Mouse (Mus musculus) heart, postnatal 0 days (tissue): Measurements from ENCODE around the gene Rnps1. TPM values are rescaled to one million over a fixed set of nuclear protein-coding genes. Genes with fewer than 3 reads are reported as not detected.

ENCODE experiments used
- ATAC-seq: fragments of 200-750 bp; cut with Nextera tagmentation; 2 replicates; pipeline ENCODE4 v1.8.0; 2017; ENCODE audit warnings: low read depth, moderate number of reproducible peaks, moderate library complexity; ENCODE audit not compliant: insufficient read depth
- DNase-seq: peaks from one replicate; pipeline ENCODE4 v3.0.0-alpha.2; 2016; ENCODE audit warnings: low spot score
- H3K27ac ChIP-seq: fragments of 300-500 bp; sonication (generic); 2 replicates; pipeline ENCODE4 v1.5.1; 2014; ENCODE audit warnings: low read depth, mild to moderate bottlenecking
- H3K27me3 ChIP-seq: fragments of 300-500 bp; sonication (generic); 2 replicates; pipeline ENCODE4 v1.6.1; 2014; ENCODE audit warnings: low read length, mixed read lengths; ENCODE audit not compliant: control insufficient read depth, insufficient read depth
- H3K36me3 ChIP-seq: fragments of 300-500 bp; sonication (generic); replicated peaks from 2 replicates; pipeline ENCODE4 v1.6.1; 2014; ENCODE audit warnings: low read length, mixed read lengths; ENCODE audit not compliant: control insufficient read depth, insufficient read depth
- H3K4me1 ChIP-seq: fragments of 300-500 bp; sonication (generic); 2 replicates; pipeline ENCODE4 v1.6.1; 2014; ENCODE audit warnings: antibody characterized with exemption; ENCODE audit not compliant: control insufficient read depth, insufficient read depth
- H3K4me2 ChIP-seq: fragments of 300-500 bp; sonication (generic); 2 replicates; pipeline ENCODE4 v1.6.1; 2014; ENCODE audit warnings: low read depth, mild to moderate bottlenecking, low read length, moderate library complexity
- H3K4me3 ChIP-seq: fragments of 300-500 bp; sonication (generic); 2 replicates; pipeline ENCODE4 v1.5.1; 2014; ENCODE audit warnings: low read depth, low read length
- H3K9ac ChIP-seq: fragments of 300-500 bp; sonication (generic); replicated peaks from 2 replicates; pipeline ENCODE4 v1.6.1; 2014; ENCODE audit warnings: low read depth, low read length, mixed read lengths
- H3K9me3 ChIP-seq: fragments of 300-500 bp; sonication (generic); replicated peaks from 2 replicates; pipeline ENCODE4 v1.6.1; 2016; ENCODE audit warnings: low read length; ENCODE audit not compliant: control insufficient read depth
- CTCF ChIP-seq: IDR thresholded peaks from 2 replicates; pipeline ENCODE4 v1.5.1; 2016; ENCODE audit warnings: antibody characterized with exemption, control low read depth, low read depth
- EP300 ChIP-seq: IDR thresholded peaks from 2 replicates; pipeline ENCODE4 v1.6.1; 2016; ENCODE audit warnings: antibody characterized with exemption, low read depth
- WGBS: fragments of 180-500 bp; shearing (Covaris S2); extraction: QIAGEN DNeasy Blood & Tissue Kit; methylation state at CpG from one replicate; pipeline ENCODE4 v1.1.7; 2014; 5-methylcytosine and 5-hydroxymethylcytosine counted together
- polyA plus RNA-seq: library from polyadenylated mRNA; unstranded; fragments of >200 nt; fragmentation: Nextera tagmentation; extraction: Ambion mirVana; gene quantifications from 2 replicates; pipeline ENCODE4 v1.2.1, GENCODE M21; 2015
- total RNA-seq: library from RNA; depleted of rRNA; stranded (reverse); fragments of >200 nt; gene quantifications from 2 replicates; pipeline ENCODE4 v1.2.3, GENCODE M21; 2014; ENCODE audit warnings: low replicate concordance

Gene Rnps1
- total and polyA plus RNA-seq, 2 experiments from 2014 or later, result 123 to 135 TPM

DNA sequence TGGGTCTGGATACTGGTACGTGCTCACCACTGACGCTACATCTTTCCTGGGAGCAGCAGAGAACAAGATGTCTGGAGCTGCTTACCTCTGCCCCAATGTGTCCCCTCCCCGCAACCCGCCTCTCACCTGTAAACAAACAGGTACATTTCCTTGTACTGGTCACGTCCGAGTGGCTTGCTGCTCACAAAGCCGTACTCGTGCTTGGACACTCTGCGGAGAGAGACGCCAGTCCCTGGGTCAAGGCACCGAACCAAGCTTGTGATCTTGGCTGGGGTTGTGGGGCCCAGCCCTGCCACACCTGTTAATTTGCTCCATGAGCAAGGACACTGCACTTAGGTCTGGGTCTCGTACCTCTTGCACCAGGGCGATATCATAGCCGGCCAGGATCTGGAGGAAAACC is 27.7 kb downstream of the Rnps1 start:
- Histone ChIP-seq H3K4me2 (no peak overlapping the region), H3K9ac (no peak overlapping the region), H3K4me3 (no peak overlapping the region), H3K27ac (no peak overlapping the region), H3K36me3 (peaks cover 88% of the 10 kb centered on the region), H3K4me1 (no peaks in the 10 kb centered on the region), H3K9me3 (no peaks in the 10 kb centered on the region), H3K27me3 (no peaks in the 10 kb centered on the region)
- 87% methylated on average over 14 of the region's 14 CpGs for WGBS
- ATAC-seq, result no peak
- TF ChIP-seq EP300 (no peak), CTCF (no peak)
- DNase-seq, result no peak

GRCm38 (mm10) chr17:24442632-24443155 is 28.3 kb downstream of the Rnps1 start, which contains the start of gene Dnase1l2:
Dnase1l2 (minus strand) TSS chr17:24443105.
- no peaks in the 10 kb centered on the region for H3K9me3 ChIP-seq
- no peak for TF ChIP-seq CTCF
- no peak for TF ChIP-seq EP300
- H3K9ac ChIP-seq, result no peak within 1 kb of the TSS
- WGBS, result 64% methylated on average over 7 of the region's 7 CpGs
- H3K4me2 ChIP-seq, result no peak within 1 kb of the TSS
- DNase-seq (no peak), ATAC-seq (no peak)
- no peak within 1 kb of the TSS for H3K4me3 ChIP-seq
- peaks cover 88% of the 10 kb centered on the region for H3K36me3 ChIP-seq
- H3K4me1 ChIP-seq, result no peaks in the 10 kb centered on the region
- H3K27me3 ChIP-seq, result no peaks in the 10 kb centered on the region
- H3K27ac ChIP-seq, result no peak within 1 kb of the TSS

DNA sequence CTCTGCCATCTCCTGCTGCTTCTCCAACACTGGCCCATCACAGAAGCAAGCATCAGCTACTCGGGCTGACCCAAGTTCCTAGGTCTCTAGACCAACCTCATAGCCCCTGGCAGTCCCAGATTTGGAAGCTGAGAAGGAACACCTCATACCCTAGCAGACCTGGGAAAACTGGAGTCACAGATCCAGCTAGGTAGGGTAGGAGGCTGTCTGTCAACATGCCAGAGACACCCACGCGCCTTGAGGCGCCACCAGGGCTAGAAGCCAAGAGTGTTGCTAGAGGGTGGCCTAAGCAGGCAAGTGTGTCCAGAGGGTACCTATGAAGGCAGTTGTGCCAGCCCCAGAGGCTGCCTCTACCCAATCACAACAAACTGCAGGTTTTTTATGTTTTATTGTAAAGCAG is 29.0 kb downstream of the Rnps1 start:
- Histone ChIP-seq H3K4me3 (no peak overlapping the region), H3K9ac (no peak overlapping the region), H3K36me3 (peaks cover 88% of the 10 kb centered on the region), H3K9me3 (no peaks in the 10 kb centered on the region), H3K27ac (no peak overlapping the region), H3K4me1 (no peaks in the 10 kb centered on the region), H3K4me2 (no peak overlapping the region), H3K27me3 (no peaks in the 10 kb centered on the region)
- WGBS, result 65% methylated on average over 4 of the region's 4 CpGs
- no peak for ATAC-seq
- TF ChIP-seq EP300 (no peak), CTCF (no peak)
- no peak for DNase-seq

- WGBS, result 90% methylated on average over 8 of the region's 8 CpGs
- ATAC-seq (no peak), DNase-seq (no peak)
- Histone ChIP-seq H3K36me3 (peaks cover 87% of the 10 kb centered on the region), H3K27me3 (no peaks in the 10 kb centered on the region), H3K4me2 (no peak overlapping the region), H3K9ac (no peak overlapping the region), H3K9me3 (no peaks in the 10 kb centered on the region), H3K4me1 (no peaks in the 10 kb centered on the region), H3K4me3 (no peak overlapping the region), H3K27ac (no peak overlapping the region)
- TF ChIP-seq EP300, result no peak
- no peak for TF ChIP-seq CTCF
Measured at GRCm38 (mm10) chr17:24446590-24446989, 32.2 kb downstream of the Rnps1 start.

- ATAC-seq (no peak), DNase-seq (no peak)
- Histone ChIP-seq H3K4me1 (peaks cover 13% of the 10 kb centered on the region), H3K9me3 (no peaks in the 10 kb centered on the region), H3K27me3 (no peaks in the 10 kb centered on the region), H3K27ac (no peak overlapping the region), H3K4me2 (no peak overlapping the region), H3K36me3 (peaks cover 69% of the 10 kb centered on the region), H3K4me3 (no peak overlapping the region), H3K9ac (no peak overlapping the region)
- 88% methylated on average over 6 of the region's 6 CpGs for WGBS
- TF ChIP-seq EP300, result no peak
- no peak for TF ChIP-seq CTCF
Measured at GRCm38 (mm10) chr17:24449507-24449906, 35.1 kb downstream of the Rnps1 start.

DNA sequence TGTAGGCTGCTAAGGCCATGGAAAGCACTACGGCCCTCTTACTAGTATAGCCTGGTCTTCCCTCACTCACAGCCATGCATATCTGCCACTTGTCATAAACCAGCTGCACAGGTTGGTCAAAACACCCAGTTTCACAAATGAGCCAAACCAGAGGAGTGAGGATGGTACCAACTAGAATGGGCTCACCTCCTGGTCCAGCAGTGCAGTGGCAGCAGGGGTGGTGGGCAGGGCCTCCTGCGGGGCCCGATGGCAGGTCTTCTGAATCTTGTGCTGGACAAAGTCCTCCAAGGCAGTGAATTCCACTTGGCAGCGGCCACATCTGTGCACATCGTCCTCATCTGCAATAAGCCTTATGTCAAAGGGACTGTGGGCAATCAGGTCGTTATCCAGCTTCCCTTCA is 36.9 kb downstream of the Rnps1 start:
- no peak for DNase-seq
- Histone ChIP-seq H3K4me2 (no peak overlapping the region), H3K27ac (no peak overlapping the region), H3K4me1 (peaks cover 18% of the 10 kb centered on the region), H3K9me3 (no peaks in the 10 kb centered on the region), H3K4me3 (no peak overlapping the region), H3K27me3 (no peaks in the 10 kb centered on the region), H3K9ac (no peak overlapping the region), H3K36me3 (peaks cover 51% of the 10 kb centered on the region)
- ATAC-seq, result no peak
- TF ChIP-seq CTCF, result no peak
- no peak for TF ChIP-seq EP300
- WGBS, result 91% methylated on average over 6 of the region's 6 CpGs
